Mouse (Mus musculus) liver, adult 2 months (tissue): ENCODE data around the gene Lrrtm4.

Source experiments
- CTCF ChIP-seq: fragments of 200-500 bp; IDR thresholded peaks from 2 replicates; pipeline ENCODE4 v1.5.1; 2011; ENCODE audit warnings: low read depth, low read length, control low read depth
- POLR2A ChIP-seq: fragments of 200-500 bp; IDR thresholded peaks from 2 replicates; pipeline ENCODE4 v1.6.1; 2011; ENCODE audit warnings: low read length, control low read depth; ENCODE audit not compliant: insufficient read depth; ENCODE audit errors: extremely low read depth

- TF ChIP-seq POLR2A, result no peak
- TF ChIP-seq CTCF, result no peak
These were observed 534.7 kb downstream of the Lrrtm4 start for GRCm38 (mm10) chr6:80553398-80553797.
